Mouse (Mus musculus) stomach, postnatal 0 days (tissue): ENCODE results near the gene Plp2. TPM values are rescaled to one million over a fixed set of nuclear protein-coding genes. Genes with fewer than 3 reads are reported as not detected.
A peak's percentile ranks its signal among the peaks of the same experiment; 100 is the strongest.

ENCODE experiments used
- ATAC-seq: fragments of 200-750 bp; cut with Nextera tagmentation; 2 replicates; pipeline ENCODE4 v1.8.0; 2017; ENCODE audit not compliant: low FRiP score, low TSS enrichment
- DNase-seq: peaks from one replicate; pipeline ENCODE4 v3.0.0-alpha.2; 2016; ENCODE audit warnings: low spot score
- H3K27ac ChIP-seq: fragments of 300-500 bp; sonication (generic); replicated peaks from 2 replicates; pipeline ENCODE4 v1.5.1; 2014; ENCODE audit warnings: mild to moderate bottlenecking, control low read depth
- H3K27me3 ChIP-seq: fragments of 300-500 bp; sonication (generic); 2 replicates; pipeline ENCODE4 v1.6.1; 2014; ENCODE audit warnings: low read length; ENCODE audit not compliant: control insufficient read depth, insufficient read depth
- H3K36me3 ChIP-seq: fragments of 300-500 bp; sonication (generic); 2 replicates; pipeline ENCODE4 v1.6.1; 2014; ENCODE audit warnings: low read length, mixed read lengths; ENCODE audit not compliant: control insufficient read depth, insufficient read depth
- H3K4me1 ChIP-seq: fragments of 300-500 bp; sonication (generic); replicated peaks from 2 replicates; pipeline ENCODE4 v1.6.1; 2014; ENCODE audit warnings: antibody characterized with exemption; ENCODE audit not compliant: control insufficient read depth, insufficient read depth
- H3K4me2 ChIP-seq: fragments of 300-500 bp; sonication (generic); replicated peaks from 2 replicates; pipeline ENCODE4 v1.6.1; 2014; ENCODE audit warnings: low read depth, mild to moderate bottlenecking, control low read depth, moderate library complexity
- H3K4me3 ChIP-seq: fragments of 300-500 bp; sonication (generic); 2 replicates; pipeline ENCODE4 v1.5.1; 2014; ENCODE audit warnings: low read depth, low read length, control low read depth
- H3K9ac ChIP-seq: fragments of 300-500 bp; sonication (generic); 2 replicates; pipeline ENCODE4 v1.6.1; 2014; ENCODE audit warnings: mild to moderate bottlenecking, low read length, control low read depth, mixed read lengths
- H3K9me3 ChIP-seq: fragments of 300-500 bp; sonication (generic); 2 replicates; pipeline ENCODE4 v1.6.1; 2016; ENCODE audit warnings: low read length; ENCODE audit not compliant: control insufficient read depth
- CTCF ChIP-seq: IDR thresholded peaks from 2 replicates; pipeline ENCODE4 v1.5.1; 2016; ENCODE audit warnings: antibody characterized with exemption, low read depth, mild to moderate bottlenecking, moderate library complexity
- EP300 ChIP-seq: optimal IDR thresholded peaks from 2 replicates; pipeline ENCODE3; 2016; ENCODE audit warnings: antibody characterized with exemption
- WGBS: fragments of 180-500 bp; shearing (Covaris S2); extraction: QIAGEN DNeasy Blood & Tissue Kit; methylation state at CpG from one replicate; pipeline ENCODE4 v1.1.7; 2014; 5-methylcytosine and 5-hydroxymethylcytosine counted together
- polyA plus RNA-seq: library from polyadenylated mRNA; unstranded; fragments of >200 nt; fragmentation: Nextera tagmentation; extraction: Ambion mirVana; gene quantifications from 2 replicates; pipeline ENCODE4 v1.2.1, GENCODE M21; 2015

Gene Plp2
- polyA plus RNA-seq, 1 experiment from 2014 or later, result 262 TPM

DNA sequence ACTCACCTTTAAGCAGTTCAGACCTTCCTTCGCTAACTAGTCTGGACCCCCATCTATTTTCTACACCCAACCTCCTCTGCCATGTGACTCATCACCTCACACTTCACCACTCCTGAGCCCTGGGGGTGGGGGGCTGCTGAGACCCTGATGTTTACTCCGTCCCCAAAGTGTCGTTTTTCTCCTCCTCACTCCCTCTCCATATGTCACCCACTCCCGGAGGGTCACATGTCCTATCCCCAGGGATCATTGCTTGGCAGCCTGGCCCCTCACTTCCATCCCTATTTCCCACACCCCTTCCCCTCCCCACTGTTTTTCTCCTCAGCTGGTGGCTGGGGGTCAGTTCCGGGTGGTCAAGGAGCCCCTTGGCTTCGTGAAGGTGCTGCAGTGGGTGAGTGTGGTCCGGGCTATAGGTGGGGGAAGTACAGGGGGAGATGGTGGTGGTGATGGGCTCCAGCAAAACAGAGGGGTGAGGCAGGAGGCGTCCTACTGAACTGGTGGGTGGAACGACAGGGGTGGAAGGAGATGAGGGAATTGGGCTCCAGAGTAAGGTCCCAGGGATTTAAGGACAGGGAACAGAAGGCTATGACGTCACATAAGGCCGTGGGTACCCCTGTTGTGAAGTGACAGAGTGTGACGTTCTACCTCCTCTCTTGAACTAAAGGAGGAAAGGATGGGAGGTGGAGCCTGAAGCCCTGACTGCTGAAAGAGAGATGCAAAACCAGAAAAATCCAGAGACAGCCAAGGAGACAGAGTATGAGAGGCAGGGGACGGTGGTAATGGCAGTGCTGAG is 31.5 kb downstream of the Plp2 start:
- 27% methylated on average over 13 of the region's 13 CpGs for WGBS
- Histone ChIP-seq H3K9ac (no peak overlapping the region), H3K9me3 (no peaks in the 10 kb centered on the region), H3K36me3 (no peaks in the 10 kb centered on the region), H3K27me3 (no peaks in the 10 kb centered on the region), H3K4me2 (no peak overlapping the region), H3K27ac (no peak overlapping the region), H3K4me1 (no peaks in the 10 kb centered on the region), H3K4me3 (no peak overlapping the region)
- no peak for TF ChIP-seq CTCF
- no peak for DNase-seq
- ATAC-seq, result 0 out of 2 replicates have a peak, but pooled peaks have one; percentile 13

DNA sequence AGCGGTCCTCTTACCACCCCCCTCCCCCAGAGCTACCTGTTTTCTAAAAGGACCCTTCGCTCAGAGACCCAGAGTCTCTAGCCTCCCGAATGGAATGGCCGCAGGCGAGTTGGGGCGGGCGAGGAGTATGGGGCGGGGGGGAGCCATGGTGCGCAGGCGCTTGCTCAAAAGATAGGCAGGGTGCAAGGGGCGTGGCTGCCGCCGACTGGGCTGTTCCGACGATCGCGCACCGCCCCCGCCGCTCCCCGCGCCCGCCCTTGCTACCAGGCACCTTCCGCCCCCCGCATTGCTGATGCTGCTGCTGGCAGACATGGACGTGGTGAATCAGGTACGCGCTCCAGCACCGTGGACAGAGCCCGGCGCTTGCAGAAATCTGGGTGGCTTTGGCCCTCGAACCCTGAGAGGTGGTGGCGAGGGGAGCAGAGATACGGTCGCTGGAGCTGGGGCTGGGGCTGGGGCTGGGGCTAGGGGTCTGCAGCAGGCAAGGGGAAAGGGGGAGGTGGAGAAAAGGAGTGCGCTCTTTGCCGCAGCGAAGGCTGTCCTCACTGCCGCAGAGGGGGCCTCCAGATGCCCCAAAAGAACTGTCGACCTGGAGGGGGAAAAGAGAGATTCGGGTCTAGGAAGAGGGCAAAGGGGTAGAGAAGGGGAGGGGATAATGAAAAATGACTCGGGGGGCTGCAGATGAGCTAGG is 32.6 kb downstream of the Plp2 start, which contains the start of gene Syp:
TSS of gene Syp (plus strand) at position 71 of the 691 bp plus-strand sequence.
- H3K4me2 ChIP-seq, result peak within 1 kb of the TSS; percentile 44
- H3K4me3 ChIP-seq, result peak within 1 kb of the TSS; percentile 17
- TF ChIP-seq CTCF, result no peak
- no peak for TF ChIP-seq EP300
- H3K9me3 ChIP-seq, result no peaks in the 10 kb centered on the region
- no peaks in the 10 kb centered on the region for H3K36me3 ChIP-seq
- DNase-seq (peak; percentile 86), ATAC-seq (peak; percentile 87)
- H3K27me3 ChIP-seq, result no peaks in the 10 kb centered on the region
- no peaks in the 10 kb centered on the region for H3K4me1 ChIP-seq
- H3K27ac ChIP-seq, result no peak within 1 kb of the TSS
- H3K9ac ChIP-seq, result no peak within 1 kb of the TSS
- WGBS, result 12% methylated on average over 26 of the region's 42 CpGs

- no peak overlapping the region for H3K9ac ChIP-seq
- TF ChIP-seq EP300, result no peak
- TF ChIP-seq CTCF, result no peak
- ATAC-seq (no peak), DNase-seq (no peak)
- H3K27ac ChIP-seq, result no peak overlapping the region
- WGBS, result 65% methylated on average over 3 of the region's 3 CpGs
- no peak overlapping the region for H3K4me3 ChIP-seq
- H3K36me3 ChIP-seq, result no peaks in the 10 kb centered on the region
- no peaks in the 10 kb centered on the region for H3K27me3 ChIP-seq
- no peak overlapping the region for H3K4me2 ChIP-seq
- H3K9me3 ChIP-seq, result no peaks in the 10 kb centered on the region
- H3K4me1 ChIP-seq, result no peaks in the 10 kb centered on the region
These were observed 36.1 kb downstream of the Plp2 start for GRCm38 (mm10) chrX:7635101-7635500.

- H3K27me3 ChIP-seq, result no peaks in the 10 kb centered on the region
- DNase-seq, result no peak
- no peaks in the 10 kb centered on the region for H3K4me1 ChIP-seq
- WGBS, result 91% methylated on average over 6 of the region's 6 CpGs
- no peak overlapping the region for H3K4me3 ChIP-seq
- TF ChIP-seq EP300 (no peak), CTCF (no peak)
- no peak overlapping the region for H3K27ac ChIP-seq
- H3K9ac ChIP-seq, result no peak overlapping the region
- no peak overlapping the region for H3K4me2 ChIP-seq
- H3K9me3 ChIP-seq, result no peaks in the 10 kb centered on the region
- no peaks in the 10 kb centered on the region for H3K36me3 ChIP-seq
- no peak for ATAC-seq
These were observed 38.6 kb downstream of the Plp2 start for GRCm38 (mm10) chrX:7632560-7632959.

Other genes with a start within 250 kb of the Plp2 start
- not detected in 2 replicates for gene Foxp3, start 97.7 kb downstream of the Plp2 start, polyA plus RNA-seq
- gene Ppp1r3f, start 97.1 kb downstream of the Plp2 start, polyA plus RNA-seq, result 0.79 and 1.0 TPM in 2 replicates
- 13.8 and 14.0 TPM in 2 replicates for gene Ccdc22, start 65.9 kb downstream of the Plp2 start, polyA plus RNA-seq
- gene Cacna1f, start 64.3 kb downstream of the Plp2 start, polyA plus RNA-seq, result not detected in 2 replicates
- 6.5 and 6.8 TPM in 2 replicates for gene Syp, start 32.9 kb downstream of the Plp2 start, polyA plus RNA-seq
- 8.5 and 9.7 TPM in 2 replicates for gene Prickle3, start 14.1 kb downstream of the Plp2 start, polyA plus RNA-seq
- 0.95 and 1.3 TPM in 2 replicates for gene Magix, start 9.9 kb upstream of the Plp2 start, polyA plus RNA-seq
- 18.0 and 18.5 TPM in 2 replicates for gene Gpkow, start 25.7 kb upstream of the Plp2 start, polyA plus RNA-seq
- 30.3 and 33.6 TPM in 2 replicates for gene Wdr45, start 42.9 kb upstream of the Plp2 start, polyA plus RNA-seq
- not detected in 2 replicates for gene Gm45208, start 50.9 kb upstream of the Plp2 start, polyA plus RNA-seq
- 23.8 and 26.0 TPM in 2 replicates for gene Praf2, start 57.0 kb upstream of the Plp2 start, polyA plus RNA-seq
- gene Ccdc120, start 79.5 kb upstream of the Plp2 start, polyA plus RNA-seq, result 21.5 and 23.0 TPM in 2 replicates
- gene Tfe3, start 91.2 kb upstream of the Plp2 start, polyA plus RNA-seq, result 17.3 and 18.2 TPM in 2 replicates
- gene Gripap1, start 118.4 kb upstream of the Plp2 start, polyA plus RNA-seq, result 20.0 and 20.9 TPM in 2 replicates
- 0.42 and 0.92 TPM in 2 replicates for gene Kcnd1, start 150.9 kb upstream of the Plp2 start, polyA plus RNA-seq
- gene Otud5, start 170.0 kb upstream of the Plp2 start, polyA plus RNA-seq, result 21.2 and 22.0 TPM in 2 replicates
- 4.8 and 5.0 TPM in 2 replicates for gene Pim2, start 206.9 kb upstream of the Plp2 start, polyA plus RNA-seq
- gene Slc35a2, start 212.6 kb upstream of the Plp2 start, polyA plus RNA-seq, result 28.7 and 32.5 TPM in 2 replicates
- 60.6 and 62.2 TPM in 2 replicates for gene Pqbp1, start 227.9 kb upstream of the Plp2 start, polyA plus RNA-seq
- gene Timm17b, start 228.0 kb upstream of the Plp2 start, polyA plus RNA-seq, result 85.6 and 90.5 TPM in 2 replicates
- not detected in 2 replicates for gene Gm10491, start 236.4 kb upstream of the Plp2 start, polyA plus RNA-seq
- gene Gm10490, start 238.2 kb upstream of the Plp2 start, polyA plus RNA-seq, result not detected in 2 replicates
- gene Pcsk1n, start 248.4 kb upstream of the Plp2 start, polyA plus RNA-seq, result 12.0 and 12.2 TPM in 2 replicates